Mouse (Mus musculus) gastrocnemius, adult 2 months (tissue): Measurements from ENCODE around the gene Podn. TPM values are rescaled to one million over a fixed set of nuclear protein-coding genes. Genes with fewer than 3 reads are reported as not detected.
"Not testable (repeated sequence)": the region's sequence is repeated elsewhere in the genome, so short reads cannot be mapped to it uniquely, and the experiment has no call there.

Experiments
- DNase-seq: peaks from one replicate; pipeline ENCODE4 v3.0.0; 2022
- H3K27ac ChIP-seq: fragments of 200-600 bp; 2 replicates; pipeline ENCODE4 v1.8.1; 2022; ENCODE audit warnings: mild to moderate bottlenecking
- H3K4me3 ChIP-seq: fragments of 200-600 bp; 2 replicates; pipeline ENCODE4 v1.8.1; 2022; ENCODE audit warnings: mild to moderate bottlenecking, moderate library complexity
- CTCF ChIP-seq: fragments of 200-600 bp; IDR thresholded peaks from 2 replicates; pipeline ENCODE4 v1.8.1; 2022; ENCODE audit warnings: antibody characterized with exemption, mild to moderate bottlenecking, moderate library complexity
- intact Hi-C: fragments of 180-260 bp; cut with DNase I; formaldehyde crosslinking; loops from one replicate; pipeline ENCODE4 v1.15.1; 2025
- total RNA-seq, 2 experiments: library from RNA; stranded (reverse); gene quantifications; 2 replicates each; pipeline ENCODE4 v1.2.3; 2021

Podn gene
- total RNA-seq, 2 experiments from 2014 or later = 7.2 to 8.3 TPM

GRCm38 (mm10) chr4:108116466-108116865 lies 20.2 kb upstream of the Podn start:
- Histone ChIP-seq H3K4me3 (no peak overlapping the region), H3K27ac (no peak overlapping the region)
- DNase-seq = no peak
- intact Hi-C loops = no loop called here
- no peak for TF ChIP-seq CTCF

GRCm38 (mm10) chr4:108110706-108111105 lies 14.5 kb upstream of the Podn start:
- TF ChIP-seq CTCF = no peak
- DNase-seq = no peak
- intact Hi-C loops = no loop called here
- H3K27ac ChIP-seq = no peak overlapping the region
- H3K4me3 ChIP-seq = no peak overlapping the region

GRCm38 (mm10) chr4:108109728-108110127 lies 13.5 kb upstream of the Podn start:
- intact Hi-C loops = no loop called here
- no peak for DNase-seq
- Histone ChIP-seq H3K27ac (no peak overlapping the region), H3K4me3 (no peak overlapping the region)
- no peak for TF ChIP-seq CTCF

GRCm38 (mm10) chr4:108092741-108093397 lies 3.4 kb downstream of the Podn start:
- DNase-seq = no peak
- no peak for TF ChIP-seq CTCF
- intact Hi-C loops = no loop called here
- H3K4me3 ChIP-seq = no peak overlapping the region
- H3K27ac ChIP-seq = no peak overlapping the region

- no peak for DNase-seq
- intact Hi-C loops = no loop called here
- Histone ChIP-seq H3K27ac (no peak overlapping the region), H3K4me3 (no peak overlapping the region)
- TF ChIP-seq CTCF = no peak
Measured at GRCm38 (mm10) chr4:108083993-108084392, 12.3 kb downstream of the Podn start.

- DNase-seq = no peak
- Histone ChIP-seq H3K4me3 (no peak overlapping the region), H3K27ac (peak overlapping the region; percentile 40)
- intact Hi-C loops = no loop called here
- TF ChIP-seq CTCF = no peak
Measured at GRCm38 (mm10) chr4:108083032-108083735, 13.1 kb downstream of the Podn start.

- Histone ChIP-seq H3K27ac (no peak overlapping the region), H3K4me3 (no peak overlapping the region)
- no peak for TF ChIP-seq CTCF
- intact Hi-C loops = no loop called here
- DNase-seq = no peak
Measured at GRCm38 (mm10) chr4:108082401-108082806, 13.8 kb downstream of the Podn start.

GRCm38 (mm10) chr4:108080876-108081275 lies 15.4 kb downstream of the Podn start:
- no peak overlapping the region for H3K4me3 ChIP-seq
- no peak for DNase-seq
- intact Hi-C loops = no loop called here
- no peak for TF ChIP-seq CTCF
- H3K27ac ChIP-seq = no peak overlapping the region

GRCm38 (mm10) chr4:108079762-108080161 lies 16.5 kb downstream of the Podn start:
- intact Hi-C loops = loop anchor here (10.0 kb wide), 1 partner anchor 155 kb away; the partner anchor contains the start of gene Cpt2
- Histone ChIP-seq H3K4me3 (no peak overlapping the region), H3K27ac (no peak overlapping the region)
- no peak for TF ChIP-seq CTCF
- no peak for DNase-seq

- H3K4me3 ChIP-seq, H3K27ac ChIP-seq, DNase-seq: not testable (repeated sequence)
- intact Hi-C loops = loop anchor here (10.0 kb wide), 1 partner anchor 154 kb away; the partner anchor contains the start of gene Cpt2
Measured at GRCm38 (mm10) chr4:108079191-108079590, 17.1 kb downstream of the Podn start.

GRCm38 (mm10) chr4:108077224-108077955 lies 18.9 kb downstream of the Podn start:
- intact Hi-C loops = loop anchor here (10.0 kb wide), 1 partner anchor 153 kb away; the partner anchor contains the start of gene Cpt2
- H3K27ac ChIP-seq = no peak overlapping the region
- no peak for DNase-seq
- no peak for TF ChIP-seq CTCF
- no peak overlapping the region for H3K4me3 ChIP-seq

GRCm38 (mm10) chr4:108074204-108074823 lies 21.9 kb downstream of the Podn start:
- no peak for TF ChIP-seq CTCF
- no peak for DNase-seq
- no peak overlapping the region for H3K4me3 ChIP-seq
- intact Hi-C loops = loop anchor here (10.0 kb wide), 1 partner anchor 150 kb away; the partner anchor contains the start of gene Cpt2
- H3K27ac ChIP-seq = no peak overlapping the region
